Mouse (Mus musculus): ENCODE data around the gene Cox4i2. TPM values are rescaled to one million over a fixed set of nuclear protein-coding genes. Genes with fewer than 3 reads are reported as not detected.
A peak's percentile ranks its signal among the peaks of the same experiment; 100 is the strongest.

Cox4i2 gene
- polyA plus RNA-seq, 1 experiment from 2014 or later = 9.5 TPM

- peak overlapping the region; percentile 28 for H3K4me2 ChIP-seq (replicated peaks; ENCODE audit: low read depth)
- ATAC-seq = peak; percentile 85
- no peak for TF ChIP-seq CTCF (IDR thresholded peaks at IDR 0.05; ENCODE audit: low read depth)
- no peak overlapping the region for H3K4me3 ChIP-seq (ENCODE audit: low read depth, low read length)
- H3K9ac ChIP-seq (ENCODE audit: low read depth, low read length) = no peak overlapping the region
- 14% methylated on average over 14 of the region's 14 CpGs for WGBS
- peaks cover 4% of the 10 kb centered on the region; the same call in 1 of the 2 replicates for H3K4me1 ChIP-seq (replicated peaks; ENCODE audit: control insufficient read depth, insufficient read depth, low read length)
- no peaks in the 10 kb centered on the region for H3K9me3 ChIP-seq (ENCODE audit: control insufficient read depth)
- H3K27ac ChIP-seq (ENCODE audit: low read depth, low read length) = peak overlapping the region; percentile 85
- no peaks in the 10 kb centered on the region for H3K27me3 ChIP-seq (replicated peaks; ENCODE audit: control insufficient read depth, insufficient read depth, low read length)
- no peaks in the 10 kb centered on the region for H3K36me3 ChIP-seq (ENCODE audit: control insufficient read depth, insufficient read depth)
Measured at GRCm38 (mm10) chr2:152741153-152742041, 12.6 kb upstream of the Cox4i2 start.

- WGBS = 24% methylated on average over 10 of the region's 10 CpGs
- H3K4me2 ChIP-seq (replicated peaks; ENCODE audit: low read depth) = peak overlapping the region; percentile 28; the same call in 1 of the 2 replicates
- ATAC-seq = 0 out of 2 replicates have a peak, but pooled peaks have one; percentile 18
Measured at GRCm38 (mm10) chr2:152742435-152742834, 11.5 kb upstream of the Cox4i2 start.

GRCm38 (mm10) chr2:152756474-152757393 lies 2.8 kb downstream of the Cox4i2 start:
- ATAC-seq = no peak
- no peaks in the 10 kb centered on the region for H3K9me3 ChIP-seq (ENCODE audit: control insufficient read depth)

More at GRCm38 (mm10) chr2:152742435-152742834, 11.5 kb upstream of the Cox4i2 start:
- Histone ChIP-seq H3K27me3 (replicated peaks; ENCODE audit: control insufficient read depth, insufficient read depth, low read length) (no peaks in the 10 kb centered on the region), H3K27ac (ENCODE audit: low read depth, low read length) (peak overlapping the region; percentile 85), H3K4me3 (ENCODE audit: low read depth, low read length) (no peak overlapping the region; the same call in 1 of the 2 replicates), H3K4me1 (replicated peaks; ENCODE audit: control insufficient read depth, insufficient read depth, low read length) (peaks cover 4% of the 10 kb centered on the region; the same call in 1 of the 2 replicates), H3K9me3 (ENCODE audit: control insufficient read depth) (no peaks in the 10 kb centered on the region), H3K36me3 (ENCODE audit: control insufficient read depth, insufficient read depth) (no peaks in the 10 kb centered on the region), H3K9ac (ENCODE audit: low read depth, low read length) (no peak overlapping the region)
- peak; percentile 89 for TF ChIP-seq CTCF (IDR thresholded peaks at IDR 0.05; ENCODE audit: low read depth)

GRCm38 (mm10) chr2:152757478-152757877 lies 3.5 kb downstream of the Cox4i2 start:
- Histone ChIP-seq H3K4me3 (ENCODE audit: low read depth, low read length) (no peak overlapping the region), H3K27ac (ENCODE audit: low read depth, low read length) (no peak overlapping the region), H3K4me1 (replicated peaks; ENCODE audit: control insufficient read depth, insufficient read depth, low read length) (no peaks in the 10 kb centered on the region), H3K9ac (ENCODE audit: low read depth, low read length) (no peak overlapping the region), H3K27me3 (replicated peaks; ENCODE audit: control insufficient read depth, insufficient read depth, low read length) (no peaks in the 10 kb centered on the region), H3K36me3 (ENCODE audit: control insufficient read depth, insufficient read depth) (no peaks in the 10 kb centered on the region), H3K9me3 (ENCODE audit: control insufficient read depth) (no peaks in the 10 kb centered on the region), H3K4me2 (replicated peaks; ENCODE audit: low read depth) (no peak overlapping the region)
- no peak for TF ChIP-seq CTCF (IDR thresholded peaks at IDR 0.05; ENCODE audit: low read depth)
- ATAC-seq = no peak
- WGBS = 70% methylated on average over 2 of the region's 2 CpGs

More at GRCm38 (mm10) chr2:152756474-152757393, 2.8 kb downstream of the Cox4i2 start:
- no peak overlapping the region for H3K4me3 ChIP-seq (ENCODE audit: low read depth, low read length)
- no peak overlapping the region for H3K9ac ChIP-seq (ENCODE audit: low read depth, low read length)
- H3K27ac ChIP-seq (ENCODE audit: low read depth, low read length) = no peak overlapping the region
- 79% methylated on average over 17 of the region's 17 CpGs for WGBS
- no peaks in the 10 kb centered on the region for H3K36me3 ChIP-seq (ENCODE audit: control insufficient read depth, insufficient read depth)
- TF ChIP-seq CTCF (IDR thresholded peaks at IDR 0.05; ENCODE audit: low read depth) = no peak
- no peak overlapping the region for H3K4me2 ChIP-seq (replicated peaks; ENCODE audit: low read depth)
- H3K27me3 ChIP-seq (replicated peaks; ENCODE audit: control insufficient read depth, insufficient read depth, low read length) = no peaks in the 10 kb centered on the region
- no peaks in the 10 kb centered on the region for H3K4me1 ChIP-seq (replicated peaks; ENCODE audit: control insufficient read depth, insufficient read depth, low read length)

GRCm38 (mm10) chr2:152758351-152758750 lies 4.4 kb downstream of the Cox4i2 start:
- ATAC-seq = no peak
- H3K4me2 ChIP-seq (replicated peaks; ENCODE audit: low read depth) = no peak overlapping the region
- H3K9me3 ChIP-seq (ENCODE audit: control insufficient read depth) = no peaks in the 10 kb centered on the region
- H3K4me3 ChIP-seq (ENCODE audit: low read depth, low read length) = no peak overlapping the region
- WGBS = 34% methylated on average over 4 of the region's 4 CpGs
- no peaks in the 10 kb centered on the region for H3K4me1 ChIP-seq (replicated peaks; ENCODE audit: control insufficient read depth, insufficient read depth, low read length)
- no peak overlapping the region for H3K27ac ChIP-seq (ENCODE audit: low read depth, low read length)
- no peak overlapping the region for H3K9ac ChIP-seq (ENCODE audit: low read depth, low read length)
- H3K27me3 ChIP-seq (replicated peaks; ENCODE audit: control insufficient read depth, insufficient read depth, low read length) = no peaks in the 10 kb centered on the region
- no peaks in the 10 kb centered on the region for H3K36me3 ChIP-seq (ENCODE audit: control insufficient read depth, insufficient read depth)
- no peak for TF ChIP-seq CTCF (IDR thresholded peaks at IDR 0.05; ENCODE audit: low read depth)

GRCm38 (mm10) chr2:152763310-152763709 lies 9.3 kb downstream of the Cox4i2 start:
- ATAC-seq = no peak
- no peak for TF ChIP-seq CTCF (IDR thresholded peaks at IDR 0.05; ENCODE audit: low read depth)
- H3K27ac ChIP-seq (ENCODE audit: low read depth, low read length) = no peak overlapping the region
- no peaks in the 10 kb centered on the region for H3K36me3 ChIP-seq (ENCODE audit: control insufficient read depth, insufficient read depth)
- H3K4me3 ChIP-seq (ENCODE audit: low read depth, low read length) = no peak overlapping the region
- H3K9ac ChIP-seq (ENCODE audit: low read depth, low read length) = no peak overlapping the region
- H3K9me3 ChIP-seq (ENCODE audit: control insufficient read depth) = no peaks in the 10 kb centered on the region
- 67% methylated on average over 6 of the region's 6 CpGs for WGBS
- no peak overlapping the region for H3K4me2 ChIP-seq (replicated peaks; ENCODE audit: low read depth)
- no peaks in the 10 kb centered on the region; the same call in 1 of the 2 replicates for H3K4me1 ChIP-seq (replicated peaks; ENCODE audit: control insufficient read depth, insufficient read depth, low read length)
- no peaks in the 10 kb centered on the region for H3K27me3 ChIP-seq (replicated peaks; ENCODE audit: control insufficient read depth, insufficient read depth, low read length)
